ENCODE assay signal across 16 mouse cellular contexts in the genomic region with DNA sequence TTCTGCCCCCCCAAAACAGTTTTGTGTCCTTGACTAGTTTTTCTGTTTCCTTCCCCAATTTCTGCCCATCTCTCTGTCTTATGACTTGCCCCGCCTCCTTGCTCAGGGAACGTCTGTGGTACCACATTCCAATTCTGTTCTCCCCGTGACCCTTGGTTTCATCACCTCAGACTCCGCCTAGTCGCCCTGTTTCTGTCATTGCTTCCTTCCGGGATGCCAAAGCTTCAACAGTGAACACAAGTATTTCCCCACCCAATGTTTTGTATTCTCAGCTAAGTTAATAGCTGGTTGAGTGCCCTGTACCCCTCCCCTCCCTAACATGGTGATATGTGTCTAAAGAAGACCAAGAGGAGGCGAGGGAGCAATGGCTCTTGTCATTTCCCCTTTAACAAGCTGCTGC.
DNase-seq lines count a peak whose midpoint lies in the region; ATAC-seq and TF ChIP-seq lines count a peak whose summit lies in the region.
"Had no signal": no experiment of that assay in that cellular context is flagged by ENCODE, and none has a peak within 500 bp of the region (broad histone marks: within the 10 kb centered on the region; RNA-seq: fewer than 3 reads in every experiment).

No protein-coding gene starts in this region.

- no peak overlapping the region for H3K9ac ChIP-seq in intestine, embryonic 15.5 days
- H3K9ac ChIP-seq in forebrain, postnatal 0 days: no peak overlapping the region
- H3K9ac ChIP-seq: embryonic facial prominence, embryonic 13.5 days; heart, embryonic 12.5 days; limb, embryonic 15.5 days had no signal

- TF ChIP-seq POLR2A in lung, adult 2 months (IDR thresholded peaks at IDR 0.05; ENCODE audit: borderline replicate concordance, extremely low read depth, low read depth, low read length): no peak

- no peak overlapping the region for H3K4me3 ChIP-seq in lung, adult 2 months (replicated peaks; ENCODE audit: extremely low read depth, low read depth, low read length)
- no peak overlapping the region for H3K4me3 ChIP-seq in intestine, embryonic 15.5 days (replicated peaks)
- H3K4me3 ChIP-seq in forebrain, postnatal 0 days (ENCODE audit: low read depth, low read length): no peak overlapping the region
- H3K4me3 ChIP-seq: embryonic facial prominence, embryonic 13.5 days; heart, embryonic 12.5 days; hindbrain, embryonic 10.5 days; left cerebral cortex, adult 2 months; limb, embryonic 15.5 days had no signal

- WGBS in lung, adult 2 months: 46% methylated on average over 7 of the region's 7 CpGs
- WGBS in intestine, embryonic 15.5 days: 78% methylated on average over 7 of the region's 7 CpGs
- 79% methylated on average over 7 of the region's 7 CpGs for WGBS in forebrain, postnatal 0 days

- peaks cover 30% of the 10 kb centered on the region for H3K4me1 ChIP-seq in lung, adult 2 months (ENCODE audit: control insufficient read depth, insufficient read depth, low read length)
- H3K4me1 ChIP-seq in intestine, embryonic 15.5 days (replicated peaks): 0 out of 2 replicates have a peak, but pooled peaks cover 5% of the 10 kb centered on the region
- no peaks in the 10 kb centered on the region; the same call in 1 of the 2 replicates for H3K4me1 ChIP-seq in forebrain, postnatal 0 days (ENCODE audit: insufficient read depth)

- H3K27ac ChIP-seq in intestine, embryonic 15.5 days: no peak overlapping the region
- no peak overlapping the region for H3K27ac ChIP-seq in forebrain, postnatal 0 days (ENCODE audit: low read depth, low read length)
- H3K27ac ChIP-seq: embryonic facial prominence, embryonic 13.5 days; hindbrain, embryonic 10.5 days; left cerebral cortex, adult 2 months; limb, embryonic 15.5 days had no signal

- H3K9me3 ChIP-seq in intestine, embryonic 15.5 days: no peaks in the 10 kb centered on the region
- no peaks in the 10 kb centered on the region for H3K9me3 ChIP-seq in forebrain, postnatal 0 days (ENCODE audit: low read length)
- H3K9me3 ChIP-seq: embryonic facial prominence, embryonic 13.5 days; heart, embryonic 12.5 days; hindbrain, embryonic 10.5 days; limb, embryonic 15.5 days had no signal

- no peaks in the 10 kb centered on the region for H3K36me3 ChIP-seq in intestine, embryonic 15.5 days
- H3K36me3 ChIP-seq in forebrain, postnatal 0 days (ENCODE audit: insufficient read depth): no peaks in the 10 kb centered on the region
- H3K36me3 ChIP-seq: embryonic facial prominence, embryonic 13.5 days; heart, embryonic 12.5 days; hindbrain, embryonic 10.5 days; limb, embryonic 15.5 days had no signal

- H3K4me2 ChIP-seq in intestine, embryonic 15.5 days (replicated peaks): no peak overlapping the region
- H3K4me2 ChIP-seq in forebrain, postnatal 0 days (ENCODE audit: low read depth): no peak overlapping the region
- H3K4me2 ChIP-seq: embryonic facial prominence, embryonic 13.5 days; heart, embryonic 12.5 days; limb, embryonic 15.5 days; midbrain, embryonic 11.5 days had no signal

- no peaks in the 10 kb centered on the region for H3K27me3 ChIP-seq in intestine, embryonic 15.5 days (replicated peaks)
- H3K27me3 ChIP-seq in forebrain, postnatal 0 days (ENCODE audit: insufficient read depth, low read length): no peaks in the 10 kb centered on the region
- H3K27me3 ChIP-seq: embryonic facial prominence, embryonic 13.5 days; heart, embryonic 12.5 days; limb, embryonic 15.5 days had no signal

- no peak for ATAC-seq in intestine, embryonic 15.5 days
- no peak for ATAC-seq in forebrain, postnatal 0 days
- ATAC-seq: intestine, postnatal 0 days had no signal

- intact Hi-C loops in left cerebral cortex, postnatal 25 days (cut with DNase I): no loop called here

- peak; percentile 38 for DNase-seq in adrenal gland, adult 2 months
- no peak for DNase-seq in adrenal gland, postnatal 4 days (ENCODE audit: low spot score in 2 of 2)
- peak; percentile 67 to 74 for DNase-seq in lung, adult 18-20 months
- no peak for DNase-seq in lung, adult 2 months
- DNase-seq in lung, postnatal 36 days: peak; percentile 77
- DNase-seq in forebrain, postnatal 0 days: no peak
- no peak for DNase-seq in left cerebral cortex, postnatal 25 days (ENCODE audit: low spot score in 2 of 2)
- DNase-seq: cerebellum, postnatal 14 days had no signal

- no peak for TF ChIP-seq CTCF in lung, adult 2 months (IDR thresholded peaks at IDR 0.05; ENCODE audit: insufficient read depth, low read length)
- no peak for TF ChIP-seq CTCF in forebrain, postnatal 0 days (IDR thresholded peaks at IDR 0.05; ENCODE audit: low read depth)

Comparison
In these comparisons a context has a peak if more than half of its experiments do, and no peak if none do; other contexts are left out.
1. DNase-seq: peak in adrenal gland, adult 2 months (single experiment), lung, adult 18-20 months (2 of 2) and lung, postnatal 36 days (single experiment); none in adrenal gland, postnatal 4 days (0 of 2), lung, adult 2 months (single experiment), forebrain, postnatal 0 days (single experiment) and left cerebral cortex, postnatal 25 days (0 of 2).